Mouse (Mus musculus) heart, embryonic 15.5 days (tissue): ENCODE measurements around the gene Pias3. TPM values are rescaled to one million over a fixed set of nuclear protein-coding genes. Genes with fewer than 3 reads are reported as not detected.
A peak's percentile ranks its signal among the peaks of the same experiment; 100 is the strongest.

Source experiments
- ATAC-seq: fragments of 200-750 bp; cut with Nextera tagmentation; replicated peaks from 2 replicates; pipeline ENCODE4 v1.8.0; 2017; ENCODE audit warnings: low read depth, moderate TSS enrichment; ENCODE audit not compliant: insufficient number of reproducible peaks, insufficient read depth, low FRiP score
- H3K27ac ChIP-seq: fragments of 300-500 bp; sonication (generic); 2 replicates; pipeline ENCODE4 v1.5.1; 2015; ENCODE audit warnings: mild to moderate bottlenecking, inconsistent platforms
- H3K27me3 ChIP-seq: fragments of 300-500 bp; sonication (generic); 2 replicates; pipeline ENCODE4 v1.6.1; 2015; ENCODE audit warnings: inconsistent platforms
- H3K36me3 ChIP-seq: fragments of 300-500 bp; sonication (generic); 2 replicates; pipeline ENCODE4 v1.6.1; 2015; ENCODE audit warnings: mild to moderate bottlenecking, inconsistent platforms
- H3K4me1 ChIP-seq: fragments of 300-500 bp; sonication (generic); replicated peaks from 2 replicates; pipeline ENCODE4 v1.6.1; 2015; ENCODE audit warnings: inconsistent platforms
- H3K4me2 ChIP-seq: fragments of 300-500 bp; sonication (generic); 2 replicates; pipeline ENCODE4 v1.6.1; 2015; ENCODE audit warnings: inconsistent platforms, mild to moderate bottlenecking, moderate library complexity
- H3K4me3 ChIP-seq: fragments of 300-500 bp; sonication (generic); 2 replicates; pipeline ENCODE4 v1.5.1; 2015; ENCODE audit warnings: mild to moderate bottlenecking, inconsistent platforms
- H3K9ac ChIP-seq: fragments of 300-500 bp; sonication (generic); 2 replicates; pipeline ENCODE4 v1.6.1; 2015; ENCODE audit warnings: mild to moderate bottlenecking, inconsistent platforms
- H3K9me3 ChIP-seq: fragments of 300-500 bp; sonication (generic); replicated peaks from 2 replicates; pipeline ENCODE4 v1.6.1; 2016; ENCODE audit warnings: inconsistent platforms
- WGBS: fragments of 180-500 bp; shearing (Covaris S2); methylation state at CpG from one replicate; pipeline ENCODE4 v1.1.7; 2015; ENCODE audit warnings: mixed read lengths; 5-methylcytosine and 5-hydroxymethylcytosine counted together
- polyA plus RNA-seq: library from polyadenylated mRNA; unstranded; fragments of >200 nt; fragmentation: Nextera tagmentation; extraction: Ambion mirVana; gene quantifications from 2 replicates; pipeline ENCODE4 v1.2.1, GENCODE M21; 2015

Pias3 gene
- polyA plus RNA-seq, 1 experiment from 2014 or later = 33.2 TPM

GRCm38 (mm10) chr3:96707903-96708683 is 11.9 kb downstream of the Pias3 start, which contains the start of gene Nudt17:
Gene Nudt17 (minus strand): TSS chr3:96708562.
- Histone ChIP-seq H3K27ac (no peak within 1 kb of the TSS), H3K4me3 (peak within 1 kb of the TSS; percentile 60), H3K36me3 (peaks cover 53% of the 10 kb centered on the region), H3K9me3 (no peaks in the 10 kb centered on the region), H3K27me3 (no peaks in the 10 kb centered on the region), H3K9ac (peak within 1 kb of the TSS; percentile 83), H3K4me1 (peaks cover 7% of the 10 kb centered on the region), H3K4me2 (peak within 1 kb of the TSS; percentile 98)
- peak; percentile 84 for ATAC-seq
- 5% methylated on average over 42 of the region's 42 CpGs for WGBS

- no peak overlapping the region for H3K27ac ChIP-seq
- H3K4me3 ChIP-seq = peak overlapping the region; percentile 60; the same call in 1 of the 2 replicates
- H3K4me2 ChIP-seq = peak overlapping the region; percentile 98
- H3K27me3 ChIP-seq = no peaks in the 10 kb centered on the region
- H3K9me3 ChIP-seq = no peaks in the 10 kb centered on the region
- no peak for ATAC-seq
- H3K36me3 ChIP-seq = peaks cover 53% of the 10 kb centered on the region
- H3K4me1 ChIP-seq = peaks cover 7% of the 10 kb centered on the region
- peak overlapping the region; percentile 83 for H3K9ac ChIP-seq
- 44% methylated on average over 2 of the region's 2 CpGs for WGBS
Measured at GRCm38 (mm10) chr3:96708684-96709064, 12.5 kb downstream of the Pias3 start.

DNA sequence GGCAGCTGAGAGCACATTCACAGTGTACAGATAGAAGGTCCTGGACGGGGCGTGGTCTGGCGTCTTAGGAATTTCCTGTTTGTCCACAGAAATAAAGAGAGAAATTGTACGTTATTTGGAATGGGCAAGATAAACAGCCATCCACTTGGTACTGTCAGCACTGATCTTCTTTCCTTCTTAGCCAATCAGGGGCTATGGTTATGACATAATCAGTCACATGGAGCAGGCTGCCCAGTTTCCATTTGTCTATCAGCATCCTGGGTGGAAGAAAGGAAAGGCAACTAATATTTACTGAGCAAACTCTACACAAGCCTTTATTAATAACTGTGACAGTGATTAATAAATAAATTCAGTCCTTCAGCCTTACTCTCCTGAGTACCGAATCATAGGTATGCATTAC is 18.1 kb downstream of the Pias3 start:
- H3K4me2 ChIP-seq = no peak overlapping the region
- WGBS = 76% methylated on average over 5 of the region's 5 CpGs
- H3K9me3 ChIP-seq = no peaks in the 10 kb centered on the region
- no peak overlapping the region for H3K4me3 ChIP-seq
- no peak for ATAC-seq
- no peak overlapping the region for H3K27ac ChIP-seq
- H3K36me3 ChIP-seq = peaks cover 70% of the 10 kb centered on the region
- H3K4me1 ChIP-seq = no peaks in the 10 kb centered on the region
- no peaks in the 10 kb centered on the region for H3K27me3 ChIP-seq
- H3K9ac ChIP-seq = no peak overlapping the region

- no peak overlapping the region for H3K27ac ChIP-seq
- H3K4me2 ChIP-seq = no peak overlapping the region
- no peaks in the 10 kb centered on the region for H3K4me1 ChIP-seq
- ATAC-seq = no peak
- H3K27me3 ChIP-seq = no peaks in the 10 kb centered on the region
- H3K9me3 ChIP-seq = no peaks in the 10 kb centered on the region
- H3K4me3 ChIP-seq = no peak overlapping the region
- peaks cover 62% of the 10 kb centered on the region for H3K36me3 ChIP-seq
- H3K9ac ChIP-seq = no peak overlapping the region
- 53% methylated on average over 2 of the region's 2 CpGs for WGBS
Measured at GRCm38 (mm10) chr3:96715854-96716253, 19.7 kb downstream of the Pias3 start.

DNA sequence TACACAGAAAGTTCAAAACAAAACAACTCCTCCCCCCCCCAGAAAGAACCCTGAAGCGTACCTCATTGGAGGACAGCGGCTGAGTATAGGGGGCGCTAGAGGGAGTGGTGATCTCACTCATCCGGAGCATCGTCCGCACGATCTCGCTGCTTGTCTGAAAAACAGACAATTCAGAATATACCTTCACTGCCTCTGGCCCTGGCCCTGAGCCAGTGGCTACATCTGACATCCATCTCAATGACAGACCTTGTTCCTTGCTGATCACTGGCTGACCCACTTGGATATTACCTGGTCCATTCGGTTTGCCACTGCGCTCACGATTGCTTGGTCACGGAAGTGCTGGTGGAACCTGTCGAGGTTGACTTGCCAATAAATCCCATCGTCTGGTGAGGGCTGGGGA is 23.0 kb downstream of the Pias3 start:
- peaks cover 3% of the 10 kb centered on the region; the same call in 1 of the 2 replicates for H3K4me1 ChIP-seq
- no peak overlapping the region for H3K27ac ChIP-seq
- peaks cover 44% of the 10 kb centered on the region for H3K36me3 ChIP-seq
- no peak overlapping the region for H3K4me2 ChIP-seq
- no peak overlapping the region for H3K4me3 ChIP-seq
- 42% methylated on average over 14 of the region's 14 CpGs for WGBS
- ATAC-seq = 0 out of 2 replicates have a peak, but pooled peaks have one; percentile 17
- H3K9me3 ChIP-seq = no peaks in the 10 kb centered on the region
- H3K27me3 ChIP-seq = no peaks in the 10 kb centered on the region
- no peak overlapping the region for H3K9ac ChIP-seq

GRCm38 (mm10) chr3:96727343-96727827 is 31.2 kb downstream of the Pias3 start, which contains the start of the genes Polr3c and Rnf115:
Gene Polr3c (minus strand): TSS chr3:96727628.
Gene Rnf115 (plus strand): TSS chr3:96727664.
- Histone ChIP-seq H3K4me3 (peak within 1 kb of the TSS; percentile 77), H3K36me3 (peaks cover 13% of the 10 kb centered on the region), H3K27me3 (no peaks in the 10 kb centered on the region), H3K9me3 (no peaks in the 10 kb centered on the region), H3K27ac (peak within 1 kb of the TSS; percentile 83), H3K4me2 (peak within 1 kb of the TSS; percentile 75), H3K9ac (peak within 1 kb of the TSS; percentile 75), H3K4me1 (peaks cover 32% of the 10 kb centered on the region)
- 0% methylated on average over 45 of the region's 52 CpGs for WGBS
- ATAC-seq = peak; percentile 96

GRCm38 (mm10) chr3:96727828-96728633 is 31.8 kb downstream of the Pias3 start:
- H3K4me1 ChIP-seq = peaks cover 30% of the 10 kb centered on the region
- peak; percentile 49 for ATAC-seq
- H3K4me2 ChIP-seq = peak overlapping the region; percentile 75
- peaks cover 11% of the 10 kb centered on the region for H3K36me3 ChIP-seq
- no peaks in the 10 kb centered on the region for H3K9me3 ChIP-seq
- peak overlapping the region; percentile 75 for H3K9ac ChIP-seq
- H3K4me3 ChIP-seq = peak overlapping the region; percentile 77
- peak overlapping the region; percentile 83 for H3K27ac ChIP-seq
- under 1% methylated on average over 42 of the region's 42 CpGs for WGBS
- H3K27me3 ChIP-seq = no peaks in the 10 kb centered on the region

GRCm38 (mm10) chr3:96728634-96729402 is 32.6 kb downstream of the Pias3 start:
- H3K9me3 ChIP-seq = no peaks in the 10 kb centered on the region
- no peaks in the 10 kb centered on the region for H3K27me3 ChIP-seq
- peak overlapping the region; percentile 83 for H3K27ac ChIP-seq
- H3K36me3 ChIP-seq = peaks cover 3% of the 10 kb centered on the region; the same call in 1 of the 2 replicates
- no peak for ATAC-seq
- peak overlapping the region; percentile 75 for H3K4me2 ChIP-seq
- peaks cover 30% of the 10 kb centered on the region for H3K4me1 ChIP-seq
- peak overlapping the region; percentile 77 for H3K4me3 ChIP-seq
- H3K9ac ChIP-seq = peak overlapping the region; percentile 75
- 38% methylated on average over 7 of the region's 7 CpGs for WGBS

DNA sequence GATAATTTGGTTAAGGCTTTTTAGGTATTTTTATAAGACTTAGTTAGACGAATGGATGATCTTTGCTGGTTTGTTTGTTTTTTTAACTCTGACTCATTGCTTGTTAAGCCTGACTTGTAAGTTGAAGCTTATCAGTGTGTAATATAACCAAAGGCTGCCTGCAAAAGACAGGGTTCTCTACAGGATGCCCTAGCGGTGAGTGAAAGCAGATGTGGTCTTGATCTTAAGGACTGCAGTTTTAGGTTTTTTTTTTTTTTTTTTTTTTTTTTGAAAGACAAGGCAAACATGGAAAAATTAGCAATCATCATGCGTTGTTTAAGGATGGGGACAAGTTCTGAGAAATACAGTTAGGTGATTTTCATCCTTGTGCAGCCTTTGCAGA is 33.2 kb downstream of the Pias3 start:
- no peak overlapping the region for H3K27ac ChIP-seq
- no peak for ATAC-seq
- H3K9me3 ChIP-seq = no peaks in the 10 kb centered on the region
- no peaks in the 10 kb centered on the region for H3K27me3 ChIP-seq
- H3K4me2 ChIP-seq = peak overlapping the region; percentile 75
- H3K4me3 ChIP-seq = no peak overlapping the region
- no peak overlapping the region; the same call in 1 of the 2 replicates for H3K9ac ChIP-seq
- H3K36me3 ChIP-seq = no peaks in the 10 kb centered on the region
- 42% methylated on average over 3 of the region's 3 CpGs for WGBS
- peaks cover 32% of the 10 kb centered on the region for H3K4me1 ChIP-seq

DNA sequence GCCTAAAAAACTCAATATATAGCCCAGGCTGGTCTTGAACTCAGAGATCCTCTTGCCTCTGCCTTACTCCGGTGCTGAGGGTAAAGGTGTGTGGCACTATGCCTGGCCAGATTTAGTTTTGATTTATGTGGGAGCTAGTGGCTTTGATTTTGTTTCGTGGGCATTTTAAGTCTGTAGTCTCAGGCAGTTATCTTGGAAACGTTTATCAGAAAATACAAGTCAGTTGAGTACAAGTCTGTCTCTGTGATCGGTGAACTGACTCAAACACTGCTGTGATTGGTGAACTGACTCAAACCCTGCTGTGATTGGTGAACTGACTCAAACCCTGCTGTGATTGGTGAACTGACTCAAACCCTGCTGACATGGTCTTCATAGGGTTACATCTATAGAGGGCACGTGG is 34.6 kb downstream of the Pias3 start:
- no peak overlapping the region for H3K9ac ChIP-seq
- H3K27me3 ChIP-seq = no peaks in the 10 kb centered on the region
- no peaks in the 10 kb centered on the region for H3K36me3 ChIP-seq
- no peak for ATAC-seq
- H3K4me1 ChIP-seq = peaks cover 32% of the 10 kb centered on the region
- no peak overlapping the region for H3K4me3 ChIP-seq
- no peak overlapping the region for H3K4me2 ChIP-seq
- H3K9me3 ChIP-seq = no peaks in the 10 kb centered on the region
- H3K27ac ChIP-seq = no peak overlapping the region
- 52% methylated on average over 5 of the region's 5 CpGs for WGBS
